Mouse (Mus musculus): ENCODE results near the gene Mrpl36. TPM values are rescaled to one million over a fixed set of nuclear protein-coding genes. Genes with fewer than 3 reads are reported as not detected.

The Mrpl36 gene
- 100 to 1,000 TPM; 116 to 149 (median 137) TPM for polyA plus RNA-seq (2017; shearing (Covaris generic))

- peak; percentile 94 for ATAC-seq
Observed at GRCm38 (mm10) chr13:73327827-73328698, at the start of gene Mrpl36, which contains the start of gene Ndufs6. TSS of gene Mrpl36 (plus strand) at chr13:73328513. TSS of gene Ndufs6 (minus strand) at chr13:73328542.

- ATAC-seq, result no peak
Observed at GRCm38 (mm10) chr13:73279196-73279595, 49.1 kb upstream of the Mrpl36 start.

GRCm38 (mm10) chr13:73282407-73282806, 45.9 kb upstream of the Mrpl36 start:
- ATAC-seq, result no peak

- no peak for ATAC-seq
Observed at GRCm38 (mm10) chr13:73283534-73283933, 44.8 kb upstream of the Mrpl36 start.

GRCm38 (mm10) chr13:73290206-73290605, 38.1 kb upstream of the Mrpl36 start:
- ATAC-seq, result no peak

GRCm38 (mm10) chr13:73291102-73291501, 37.2 kb upstream of the Mrpl36 start:
- ATAC-seq, result no peak

GRCm38 (mm10) chr13:73298717-73299116, 29.6 kb upstream of the Mrpl36 start:
- no peak for ATAC-seq

GRCm38 (mm10) chr13:73299322-73299721, 29.0 kb upstream of the Mrpl36 start:
- ATAC-seq, result no peak

- ATAC-seq, result no peak
Observed at GRCm38 (mm10) chr13:73304729-73305128, 23.6 kb upstream of the Mrpl36 start.

GRCm38 (mm10) chr13:73305398-73306084, 22.8 kb upstream of the Mrpl36 start:
- peak; percentile 72 for ATAC-seq

- no peak for ATAC-seq
Observed at GRCm38 (mm10) chr13:73306085-73306410, 22.3 kb upstream of the Mrpl36 start.

- ATAC-seq, result no peak
Observed at GRCm38 (mm10) chr13:73306430-73306829, 21.9 kb upstream of the Mrpl36 start.

GRCm38 (mm10) chr13:73310183-73310929, 18.0 kb upstream of the Mrpl36 start:
- ATAC-seq, result peak; percentile 49

- ATAC-seq, result no peak
Observed at GRCm38 (mm10) chr13:73320048-73320447, 8.3 kb upstream of the Mrpl36 start.

- ATAC-seq, result no peak
Observed at GRCm38 (mm10) chr13:73322626-73323025, 5.7 kb upstream of the Mrpl36 start.

- no peak for ATAC-seq
Observed at GRCm38 (mm10) chr13:73323406-73323805, 4.9 kb upstream of the Mrpl36 start.

- peak; percentile 61 for ATAC-seq
Observed at GRCm38 (mm10) chr13:73330844-73331501, 2.7 kb downstream of the Mrpl36 start.

GRCm38 (mm10) chr13:73331736-73332135, 3.4 kb downstream of the Mrpl36 start:
- no peak for ATAC-seq

- no peak for ATAC-seq
Observed at GRCm38 (mm10) chr13:73336753-73337152, 8.4 kb downstream of the Mrpl36 start.

- ATAC-seq, result peak; percentile 46
Observed at GRCm38 (mm10) chr13:73345102-73345890, 17.0 kb downstream of the Mrpl36 start.

- no peak for ATAC-seq
Observed at GRCm38 (mm10) chr13:73346131-73346530, 17.8 kb downstream of the Mrpl36 start.

- no peak for ATAC-seq
Observed at GRCm38 (mm10) chr13:73346743-73347142, 18.4 kb downstream of the Mrpl36 start.
